Mouse (Mus musculus) forebrain, embryonic 15.5 days (tissue): ENCODE results near the gene 4932438A13Rik. TPM values are rescaled to one million over a fixed set of nuclear protein-coding genes. Genes with fewer than 3 reads are reported as not detected.

Source experiments
- ATAC-seq: fragments of 200-750 bp; cut with Nextera tagmentation; replicated peaks from 2 replicates; pipeline ENCODE4 v1.8.0; 2017; ENCODE audit warnings: mild to moderate bottlenecking, moderate TSS enrichment, moderate library complexity
- H3K27ac ChIP-seq: fragments of 300-500 bp; sonication (generic); replicated peaks from 2 replicates; pipeline ENCODE4 v1.5.1; 2015; ENCODE audit warnings: mild to moderate bottlenecking, inconsistent platforms
- H3K27me3 ChIP-seq: fragments of 300-500 bp; sonication (generic); 2 replicates; pipeline ENCODE4 v1.6.1; 2015; ENCODE audit warnings: inconsistent platforms
- H3K36me3 ChIP-seq: fragments of 300-500 bp; sonication (generic); 2 replicates; pipeline ENCODE4 v1.6.1; 2015; ENCODE audit warnings: mild to moderate bottlenecking, inconsistent platforms
- H3K4me1 ChIP-seq: fragments of 300-500 bp; sonication (generic); 2 replicates; pipeline ENCODE4 v1.6.1; 2015; ENCODE audit warnings: inconsistent platforms
- H3K4me2 ChIP-seq: fragments of 300-500 bp; sonication (generic); replicated peaks from 2 replicates; pipeline ENCODE4 v1.6.1; 2015; ENCODE audit warnings: mild to moderate bottlenecking, inconsistent platforms
- H3K4me3 ChIP-seq: fragments of 300-500 bp; sonication (generic); 2 replicates; pipeline ENCODE4 v1.5.1; 2015; ENCODE audit warnings: mild to moderate bottlenecking, inconsistent platforms
- H3K9ac ChIP-seq: fragments of 300-500 bp; sonication (generic); replicated peaks from 2 replicates; pipeline ENCODE4 v1.6.1; 2015; ENCODE audit warnings: mild to moderate bottlenecking, inconsistent platforms
- H3K9me3 ChIP-seq: fragments of 300-500 bp; sonication (generic); 2 replicates; pipeline ENCODE4 v1.6.1; 2016; ENCODE audit warnings: inconsistent platforms
- WGBS: fragments of 180-500 bp; shearing (Covaris S2); methylation state at CpG from one replicate; pipeline ENCODE4 v1.1.7; 2015; ENCODE audit warnings: mixed read lengths; 5-methylcytosine and 5-hydroxymethylcytosine counted together
- polyA plus RNA-seq: library from polyadenylated mRNA; unstranded; fragments of >200 nt; fragmentation: Nextera tagmentation; extraction: Ambion mirVana; gene quantifications from 2 replicates; pipeline ENCODE4 v1.2.1, GENCODE M21; 2015

4932438A13Rik gene
- polyA plus RNA-seq, 1 experiment from 2014 or later, result 72.7 TPM

DNA sequence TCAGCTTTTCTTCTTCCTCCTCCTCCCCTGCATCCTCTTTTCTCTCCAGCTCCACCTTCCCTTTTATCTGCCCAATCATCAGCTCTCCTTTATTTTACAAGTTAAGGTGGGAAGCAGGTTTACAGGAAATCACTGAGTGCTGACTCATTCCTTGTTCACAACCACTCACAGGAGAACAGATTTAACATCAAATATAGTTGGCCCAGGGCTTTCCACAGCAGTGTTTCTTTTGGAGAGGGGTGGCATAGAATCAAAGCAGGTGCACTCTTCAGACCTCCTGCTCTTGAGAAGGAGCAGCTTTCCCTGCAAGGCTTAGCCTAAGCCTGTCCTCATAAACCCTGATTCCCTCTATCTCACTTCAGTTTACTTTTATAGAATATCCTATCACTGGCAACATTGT lies 80.8 kb downstream of the 4932438A13Rik start:
- no peak overlapping the region for H3K27ac ChIP-seq
- peaks cover 17% of the 10 kb centered on the region for H3K36me3 ChIP-seq
- ATAC-seq, result no peak
- no peak overlapping the region for H3K4me3 ChIP-seq
- no peaks in the 10 kb centered on the region for H3K4me1 ChIP-seq
- no peaks in the 10 kb centered on the region for H3K27me3 ChIP-seq
- no peaks in the 10 kb centered on the region for H3K9me3 ChIP-seq
- H3K4me2 ChIP-seq, result no peak overlapping the region
- no peak overlapping the region for H3K9ac ChIP-seq

DNA sequence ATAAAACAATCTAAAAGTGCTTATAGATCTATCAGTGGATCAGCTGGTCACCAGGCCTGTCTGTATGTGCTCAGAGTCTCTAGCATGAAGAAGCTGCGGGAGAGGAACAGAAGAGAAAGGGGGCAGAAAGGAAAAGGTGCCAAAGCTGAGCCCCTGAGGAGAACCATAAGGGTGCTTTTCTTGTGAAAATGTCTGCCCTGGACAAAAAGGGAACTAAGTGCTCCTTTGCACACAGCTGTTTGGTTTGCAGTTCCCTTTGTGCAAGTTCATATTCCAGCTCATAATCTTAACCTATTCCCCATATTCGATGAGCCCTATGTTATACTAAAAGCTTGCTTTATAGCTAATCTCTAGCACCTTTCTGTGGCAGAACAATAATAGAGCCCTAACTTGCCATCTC lies 175.1 kb downstream of the 4932438A13Rik start:
- Histone ChIP-seq H3K27ac (no peak overlapping the region), H3K36me3 (peaks cover 49% of the 10 kb centered on the region), H3K27me3 (no peaks in the 10 kb centered on the region), H3K9ac (no peak overlapping the region), H3K4me1 (no peaks in the 10 kb centered on the region), H3K4me3 (no peak overlapping the region), H3K4me2 (no peak overlapping the region), H3K9me3 (no peaks in the 10 kb centered on the region)
- no peak for ATAC-seq
- 94% methylated on average over 2 of the region's 2 CpGs for WGBS

DNA sequence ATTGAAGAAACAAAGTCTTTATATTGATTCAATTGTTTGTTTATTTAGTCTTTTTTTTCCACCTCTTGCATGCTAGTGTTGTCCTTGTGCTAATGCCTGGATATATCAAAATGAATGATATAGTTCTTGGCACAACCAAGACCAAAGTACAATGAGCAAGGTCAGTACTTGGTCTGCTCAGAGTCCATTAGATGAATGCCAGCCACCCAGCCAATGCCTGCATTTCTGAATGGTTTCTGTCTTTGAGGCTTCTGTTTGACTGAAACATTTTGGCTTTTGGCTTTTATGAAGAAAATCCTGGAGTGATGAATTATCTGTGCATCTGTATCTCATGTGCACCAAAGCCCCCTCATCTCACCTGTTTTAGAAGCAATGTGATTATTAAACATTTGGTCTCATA lies 176.9 kb downstream of the 4932438A13Rik start:
- no peaks in the 10 kb centered on the region for H3K27me3 ChIP-seq
- H3K9ac ChIP-seq, result no peak overlapping the region
- H3K27ac ChIP-seq, result no peak overlapping the region
- no peaks in the 10 kb centered on the region for H3K4me1 ChIP-seq
- H3K4me2 ChIP-seq, result no peak overlapping the region
- no peak overlapping the region for H3K4me3 ChIP-seq
- ATAC-seq, result no peak
- H3K9me3 ChIP-seq, result no peaks in the 10 kb centered on the region
- peaks cover 49% of the 10 kb centered on the region for H3K36me3 ChIP-seq

GRCm38 (mm10) chr3:37051491-37051890 lies 188.6 kb downstream of the 4932438A13Rik start:
- no peaks in the 10 kb centered on the region for H3K27me3 ChIP-seq
- no peak overlapping the region for H3K4me2 ChIP-seq
- H3K27ac ChIP-seq, result no peak overlapping the region
- no peak overlapping the region for H3K9ac ChIP-seq
- peaks cover 30% of the 10 kb centered on the region for H3K36me3 ChIP-seq
- WGBS, result 97% methylated on average over 1 of the region's 1 CpGs
- no peak overlapping the region for H3K4me3 ChIP-seq
- no peaks in the 10 kb centered on the region for H3K4me1 ChIP-seq
- H3K9me3 ChIP-seq, result no peaks in the 10 kb centered on the region
- ATAC-seq, result no peak

- peaks cover 11% of the 10 kb centered on the region; the same call in 1 of the 2 replicates for H3K9me3 ChIP-seq
- no peaks in the 10 kb centered on the region for H3K36me3 ChIP-seq
- H3K4me2 ChIP-seq, result peak within 1 kb of the TSS; percentile 25
- no peaks in the 10 kb centered on the region for H3K4me1 ChIP-seq
- H3K27ac ChIP-seq, result no peak within 1 kb of the TSS
- 65% methylated on average over 39 of the region's 39 CpGs for WGBS
- H3K9ac ChIP-seq, result no peak within 1 kb of the TSS
- H3K4me3 ChIP-seq, result peak within 1 kb of the TSS; percentile 18
- ATAC-seq, result no peak
- no peaks in the 10 kb centered on the region for H3K27me3 ChIP-seq
These were observed 200.5 kb downstream of the 4932438A13Rik start, which contains the start of gene Adad1 for GRCm38 (mm10) chr3:37063406-37063805. TSS of gene Adad1 (plus strand) at chr3:37063527.

- no peak overlapping the region for H3K27ac ChIP-seq
- H3K27me3 ChIP-seq, result no peaks in the 10 kb centered on the region
- ATAC-seq, result no peak
- 0 out of 2 replicates have a peak, but pooled peaks cover 8% of the 10 kb centered on the region for H3K9me3 ChIP-seq
- H3K4me3 ChIP-seq, result no peak overlapping the region
- no peak overlapping the region for H3K9ac ChIP-seq
- no peaks in the 10 kb centered on the region for H3K36me3 ChIP-seq
- H3K4me1 ChIP-seq, result no peaks in the 10 kb centered on the region
- H3K4me2 ChIP-seq, result no peak overlapping the region
These were observed 210.3 kb downstream of the 4932438A13Rik start for GRCm38 (mm10) chr3:37073211-37073610.

DNA sequence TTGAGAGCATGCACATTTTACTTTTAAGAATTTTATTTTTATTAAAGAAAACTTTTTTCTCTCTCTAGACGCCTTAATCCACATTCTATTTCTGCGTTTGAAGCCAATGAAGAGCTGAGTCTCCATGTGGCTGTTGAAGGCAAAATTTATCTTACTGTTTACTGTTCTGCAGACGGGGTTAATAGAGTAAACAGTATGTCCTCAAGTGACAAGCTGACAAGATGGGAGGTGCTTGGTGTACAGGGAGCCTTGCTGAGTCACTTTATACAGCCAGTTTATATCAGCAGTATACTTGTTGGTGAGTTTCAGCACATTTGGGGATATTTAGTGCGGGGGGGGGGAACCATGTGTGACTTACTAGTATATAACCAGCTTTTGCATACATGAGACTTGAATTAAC lies 222.0 kb downstream of the 4932438A13Rik start:
- 88% methylated on average over 4 of the region's 4 CpGs for WGBS

DNA sequence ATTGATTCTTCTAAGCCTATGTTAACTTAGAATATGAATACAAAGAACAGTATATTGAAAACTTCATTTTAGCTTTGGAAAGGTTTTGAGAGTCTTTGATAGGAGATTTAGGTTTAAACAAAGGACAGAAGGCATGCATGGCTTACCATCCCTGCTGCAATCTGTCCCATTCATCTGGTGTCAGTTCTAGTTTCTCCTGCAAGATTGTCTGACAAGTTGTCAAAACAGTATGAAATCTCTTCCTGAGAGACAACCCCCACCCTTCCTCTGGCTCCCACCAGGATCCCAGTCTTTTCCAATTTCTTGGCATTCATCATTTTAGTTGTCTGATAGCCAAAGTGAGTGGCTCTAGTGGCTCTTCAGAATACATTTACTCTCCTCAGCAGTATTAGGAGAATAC lies 227.8 kb downstream of the 4932438A13Rik start:
- Histone ChIP-seq H3K4me3 (no peak overlapping the region), H3K9me3 (no peaks in the 10 kb centered on the region), H3K4me2 (no peak overlapping the region), H3K36me3 (no peaks in the 10 kb centered on the region), H3K4me1 (no peaks in the 10 kb centered on the region), H3K9ac (no peak overlapping the region), H3K27me3 (no peaks in the 10 kb centered on the region), H3K27ac (peak overlapping the region; percentile 44; the same call in 1 of the 2 replicates)
- ATAC-seq, result peak; percentile 83

More for the DNA sequence above, 222.0 kb downstream of the 4932438A13Rik start:
- no peak overlapping the region for H3K4me3 ChIP-seq
- no peak for ATAC-seq
- no peak overlapping the region for H3K27ac ChIP-seq
- no peaks in the 10 kb centered on the region for H3K36me3 ChIP-seq
- no peak overlapping the region for H3K4me2 ChIP-seq
- H3K4me1 ChIP-seq, result no peaks in the 10 kb centered on the region
- no peak overlapping the region for H3K9ac ChIP-seq
- H3K27me3 ChIP-seq, result no peaks in the 10 kb centered on the region
- no peaks in the 10 kb centered on the region for H3K9me3 ChIP-seq

Other genes starting within 250 kb of the 4932438A13Rik start
- gene Bbs7, start 249.6 kb upstream of the 4932438A13Rik start, polyA plus RNA-seq, result 19.8 and 20.1 TPM in 2 replicates
- gene Trpc3, start 172.9 kb upstream of the 4932438A13Rik start, polyA plus RNA-seq, result 4.0 and 5.5 TPM in 2 replicates
- 0.43 TPM in 1 of 2 replicates, not detected in the other for gene Adad1, start 200.4 kb downstream of the 4932438A13Rik start, polyA plus RNA-seq